Mouse (Mus musculus) intestine, embryonic 14.5 days (tissue): ENCODE data around the gene Casp12. TPM values are rescaled to one million over a fixed set of nuclear protein-coding genes. Genes with fewer than 3 reads are reported as not detected.
"Not testable (repeated sequence)": the region's sequence is repeated elsewhere in the genome, so short reads cannot be mapped to it uniquely, and the experiment has no call there.

Experiments
- ATAC-seq: fragments of 200-750 bp; cut with Nextera tagmentation; replicated peaks from 2 replicates; pipeline ENCODE4 v1.8.0; 2017; ENCODE audit warnings: low read depth, moderate number of reproducible peaks, moderate TSS enrichment, moderate library complexity; ENCODE audit not compliant: low FRiP score, low TSS enrichment
- DNase-seq: peaks from one replicate; pipeline ENCODE4 v3.0.0-alpha.2; 2018; ENCODE audit warnings: low spot score
- H3K27ac ChIP-seq: fragments of 300-500 bp; sonication (generic); 2 replicates; pipeline ENCODE4 v1.5.1; 2014; ENCODE audit warnings: low read depth, mild to moderate bottlenecking, control low read depth
- H3K27me3 ChIP-seq: fragments of 300-500 bp; sonication (generic); replicated peaks from 2 replicates; pipeline ENCODE4 v1.6.1; 2014; ENCODE audit warnings: low read length, control low read depth; ENCODE audit not compliant: control insufficient read depth, insufficient read depth
- H3K36me3 ChIP-seq: fragments of 300-500 bp; sonication (generic); 2 replicates; pipeline ENCODE4 v1.6.1; 2014; ENCODE audit warnings: low read length, control low read depth; ENCODE audit not compliant: control insufficient read depth, insufficient read depth
- H3K4me1 ChIP-seq: fragments of 300-500 bp; sonication (generic); replicated peaks from 2 replicates; pipeline ENCODE4 v1.6.1; 2014; ENCODE audit warnings: low read length, control low read depth, mixed read lengths; ENCODE audit not compliant: control insufficient read depth, insufficient read depth
- H3K4me2 ChIP-seq: fragments of 300-500 bp; sonication (generic); 2 replicates; pipeline ENCODE4 v1.6.1; 2014; ENCODE audit warnings: low read length
- H3K4me3 ChIP-seq: fragments of 300-500 bp; sonication (generic); 2 replicates; pipeline ENCODE4 v1.5.1; 2014; ENCODE audit warnings: low read depth, low read length, control low read depth, mixed read lengths
- H3K9ac ChIP-seq: fragments of 300-500 bp; sonication (generic); 2 replicates; pipeline ENCODE4 v1.6.1; 2014; ENCODE audit warnings: mild to moderate bottlenecking, low read length
- H3K9me3 ChIP-seq: fragments of 300-500 bp; sonication (generic); 2 replicates; pipeline ENCODE4 v1.6.1; 2016; ENCODE audit warnings: low read length, control low read depth; ENCODE audit not compliant: control insufficient read depth
- WGBS: fragments of 180-500 bp; shearing (Covaris S2); extraction: QIAGEN DNeasy Blood & Tissue Kit; methylation state at CpG from one replicate; pipeline ENCODE4 v1.1.7; 2014; 5-methylcytosine and 5-hydroxymethylcytosine counted together
- polyA plus RNA-seq: library from polyadenylated mRNA; unstranded; fragments of >200 nt; fragmentation: Nextera tagmentation; extraction: Ambion mirVana; gene quantifications from 2 replicates; pipeline ENCODE4 v1.2.1, GENCODE M21; 2014

Casp12 gene
- polyA plus RNA-seq, 1 experiment from 2014 or later: 6.6 TPM

- ATAC-seq: peak; percentile 95
- no peak overlapping the region for H3K27ac ChIP-seq
- no peak overlapping the region for H3K4me2 ChIP-seq
- H3K9me3 ChIP-seq: no peaks in the 10 kb centered on the region
- no peak overlapping the region for H3K9ac ChIP-seq
- no peaks in the 10 kb centered on the region for H3K36me3 ChIP-seq
- no peaks in the 10 kb centered on the region for H3K4me1 ChIP-seq
- H3K27me3 ChIP-seq: no peaks in the 10 kb centered on the region
- no peak for DNase-seq
- H3K4me3 ChIP-seq: no peak overlapping the region
Measured at GRCm38 (mm10) chr9:5332441-5332840, 12.8 kb upstream of the Casp12 start.

GRCm38 (mm10) chr9:5333422-5333821, 11.8 kb upstream of the Casp12 start:
- ATAC-seq: no peak
- no peak for DNase-seq
- no peaks in the 10 kb centered on the region for H3K27me3 ChIP-seq
- H3K27ac ChIP-seq: no peak overlapping the region
- H3K9me3 ChIP-seq: no peaks in the 10 kb centered on the region
- no peak overlapping the region for H3K9ac ChIP-seq
- no peaks in the 10 kb centered on the region for H3K4me1 ChIP-seq
- no peaks in the 10 kb centered on the region for H3K36me3 ChIP-seq
- 90% methylated on average over 1 of the region's 1 CpGs for WGBS
- no peak overlapping the region for H3K4me2 ChIP-seq
- no peak overlapping the region for H3K4me3 ChIP-seq

- 83% methylated on average over 1 of the region's 1 CpGs for WGBS
- H3K9ac ChIP-seq: no peak overlapping the region
- ATAC-seq (no peak), DNase-seq (no peak)
- H3K36me3 ChIP-seq: no peaks in the 10 kb centered on the region
- no peaks in the 10 kb centered on the region; the same call in 1 of the 2 replicates for H3K4me1 ChIP-seq
- no peak overlapping the region for H3K4me2 ChIP-seq
- H3K9me3 ChIP-seq: no peaks in the 10 kb centered on the region
- H3K27ac ChIP-seq: no peak overlapping the region
- H3K27me3 ChIP-seq: no peaks in the 10 kb centered on the region
- no peak overlapping the region for H3K4me3 ChIP-seq
Measured at GRCm38 (mm10) chr9:5343092-5343491, 2.1 kb upstream of the Casp12 start.

- Histone ChIP-seq H3K27ac (no peak overlapping the region), H3K4me3 (no peak overlapping the region), H3K9me3 (no peaks in the 10 kb centered on the region), H3K36me3 (no peaks in the 10 kb centered on the region), H3K27me3 (no peaks in the 10 kb centered on the region), H3K4me2 (no peak overlapping the region), H3K9ac (no peak overlapping the region), H3K4me1 (no peaks in the 10 kb centered on the region; the same call in 1 of the 2 replicates)
- no peak for DNase-seq
- ATAC-seq: no peak
- WGBS: 90% methylated on average over 4 of the region's 4 CpGs
Measured at GRCm38 (mm10) chr9:5344090-5344489, 1.1 kb upstream of the Casp12 start.

- no peaks in the 10 kb centered on the region for H3K36me3 ChIP-seq
- 79% methylated on average over 4 of the region's 4 CpGs for WGBS
Measured at GRCm38 (mm10) chr9:5347381-5347780, 2.2 kb downstream of the Casp12 start.

GRCm38 (mm10) chr9:5353673-5354072, 8.4 kb downstream of the Casp12 start:
- Histone ChIP-seq H3K9ac (no peak overlapping the region), H3K27me3 (no peaks in the 10 kb centered on the region), H3K36me3 (no peaks in the 10 kb centered on the region), H3K4me3 (no peak overlapping the region), H3K9me3 (no peaks in the 10 kb centered on the region), H3K4me1 (no peaks in the 10 kb centered on the region), H3K4me2 (no peak overlapping the region), H3K27ac (no peak overlapping the region)
- WGBS: 57% methylated on average over 2 of the region's 2 CpGs
- no peak for ATAC-seq
- DNase-seq: no peak

More at GRCm38 (mm10) chr9:5347381-5347780, 2.2 kb downstream of the Casp12 start:
- Histone ChIP-seq H3K27me3 (no peaks in the 10 kb centered on the region), H3K9ac (no peak overlapping the region), H3K4me3 (no peak overlapping the region), H3K9me3 (no peaks in the 10 kb centered on the region), H3K27ac (no peak overlapping the region), H3K4me1 (no peaks in the 10 kb centered on the region; the same call in 1 of the 2 replicates), H3K4me2 (no peak overlapping the region)
- DNase-seq: no peak
- no peak for ATAC-seq

- no peak for ATAC-seq
- H3K27me3 ChIP-seq: no peaks in the 10 kb centered on the region
- DNase-seq: no peak
- no peaks in the 10 kb centered on the region for H3K9me3 ChIP-seq
- H3K9ac ChIP-seq: no peak overlapping the region
- no peaks in the 10 kb centered on the region for H3K4me1 ChIP-seq
- H3K4me2 ChIP-seq: no peak overlapping the region
- no peak overlapping the region for H3K4me3 ChIP-seq
- H3K27ac ChIP-seq: no peak overlapping the region
- H3K36me3 ChIP-seq: no peaks in the 10 kb centered on the region
Measured at GRCm38 (mm10) chr9:5356801-5357200, 11.6 kb downstream of the Casp12 start.

- DNase-seq (no peak), ATAC-seq (no peak)
- Histone ChIP-seq H3K4me3 (no peak overlapping the region), H3K9me3 (no peaks in the 10 kb centered on the region), H3K9ac (no peak overlapping the region), H3K4me1 (no peaks in the 10 kb centered on the region), H3K27me3 (no peaks in the 10 kb centered on the region), H3K4me2 (no peak overlapping the region), H3K27ac (no peak overlapping the region), H3K36me3 (no peaks in the 10 kb centered on the region)
Measured at GRCm38 (mm10) chr9:5393561-5393960, 48.3 kb downstream of the Casp12 start.

- H3K4me3 ChIP-seq, H3K27ac ChIP-seq, H3K27me3 ChIP-seq, H3K9ac ChIP-seq, DNase-seq, H3K36me3 ChIP-seq, H3K9me3 ChIP-seq, H3K4me2 ChIP-seq, ATAC-seq, H3K4me1 ChIP-seq: not testable (repeated sequence)
- WGBS: 92% methylated on average over 5 of the region's 5 CpGs
Measured at GRCm38 (mm10) chr9:5395861-5396260, 50.6 kb downstream of the Casp12 start.
